8 mouse cellular contexts compared by ENCODE assay signal in genomic region chr8:84236998-84237473, GRCm38 (mm10). TPM values are rescaled to one million over a fixed set of nuclear protein-coding genes. Genes with fewer than 3 reads are reported as not detected.
DNase-seq lines count a peak whose midpoint lies in the region; ATAC-seq and TF ChIP-seq lines count a peak whose summit lies in the region.

TSS of gene Zswim4 (minus strand) at chr8:84237055.

- ATAC-seq in cerebellum, adult (ENCODE audit: insufficient number of reproducible peaks, low FRiP score, low TSS enrichment): peak; percentile 99
- peak; percentile 99 for ATAC-seq in forebrain, embryonic 13.5 days
- peak; percentile 98 for ATAC-seq in liver, postnatal 0 days
- ATAC-seq in neural tube, embryonic 14.5 days (ENCODE audit: low read depth): peak; percentile 98

- TF ChIP-seq EP300 in ES-Bruce4 (IDR thresholded peaks at IDR 0.05; ENCODE audit: insufficient read depth, low read depth, low read length): no peak
- TF ChIP-seq EP300 in liver, postnatal 0 days (IDR thresholded peaks at IDR 0.05; ENCODE audit: low read depth): peak; percentile 40; the same call in 1 of the 2 replicates

- peak within 1 kb of the TSS; percentile 80 for H3K4me3 ChIP-seq in ES-Bruce4 (ENCODE audit: low read depth, low read length)
- H3K4me3 ChIP-seq in forebrain, embryonic 13.5 days: peak within 1 kb of the TSS; percentile 71
- H3K4me3 ChIP-seq in liver, postnatal 0 days (ENCODE audit: low read depth, low read length): peak within 1 kb of the TSS; percentile 78
- H3K4me3 ChIP-seq in neural tube, embryonic 14.5 days (ENCODE audit: low read depth, low read length): peak within 1 kb of the TSS; percentile 53

- H3K9me3 ChIP-seq in ES-Bruce4 (replicated peaks; ENCODE audit: control insufficient read depth, insufficient read depth, low read length, poor library complexity, severe bottlenecking): no peaks in the 10 kb centered on the region
- H3K9me3 ChIP-seq in forebrain, embryonic 13.5 days (replicated peaks): no peaks in the 10 kb centered on the region
- no peaks in the 10 kb centered on the region for H3K9me3 ChIP-seq in liver, postnatal 0 days (ENCODE audit: low read length)
- no peaks in the 10 kb centered on the region for H3K9me3 ChIP-seq in neural tube, embryonic 14.5 days (ENCODE audit: control insufficient read depth, low read length)

- peak within 1 kb of the TSS; percentile 95 for H3K9ac ChIP-seq in ES-Bruce4 (ENCODE audit: low read depth, poor library complexity, severe bottlenecking)
- peak within 1 kb of the TSS; percentile 92 for H3K9ac ChIP-seq in forebrain, embryonic 13.5 days
- peak within 1 kb of the TSS; percentile 94 for H3K9ac ChIP-seq in liver, postnatal 0 days (replicated peaks)
- H3K9ac ChIP-seq in neural tube, embryonic 14.5 days (replicated peaks; ENCODE audit: low read depth, low read length): peak within 1 kb of the TSS; percentile 85

- H3K4me1 ChIP-seq in ES-Bruce4 (ENCODE audit: control insufficient read depth, insufficient read depth, low read length): peaks cover 2% of the 10 kb centered on the region
- peaks cover 54% of the 10 kb centered on the region for H3K4me1 ChIP-seq in forebrain, embryonic 13.5 days
- H3K4me1 ChIP-seq in liver, postnatal 0 days (ENCODE audit: insufficient read depth): peaks cover 18% of the 10 kb centered on the region
- peaks cover 18% of the 10 kb centered on the region for H3K4me1 ChIP-seq in neural tube, embryonic 14.5 days (ENCODE audit: control insufficient read depth, insufficient read depth, low read length)

- H3K27ac ChIP-seq in ES-Bruce4 (ENCODE audit: insufficient read depth, low read length): peak within 1 kb of the TSS; percentile 86
- H3K27ac ChIP-seq in forebrain, embryonic 13.5 days: peak within 1 kb of the TSS; percentile 75
- peak within 1 kb of the TSS; percentile 76 for H3K27ac ChIP-seq in liver, postnatal 0 days (ENCODE audit: low read depth)
- peak within 1 kb of the TSS; percentile 87 for H3K27ac ChIP-seq in neural tube, embryonic 14.5 days (ENCODE audit: low read depth, low read length)

- intact Hi-C loops in heart, postnatal 10 days (cut with DNase I): no loop called here

- no peak for TF ChIP-seq POLR2A in ES-Bruce4 (IDR thresholded peaks at IDR 0.05; ENCODE audit: insufficient read depth, low read length)

- H3K27me3 ChIP-seq in ES-Bruce4 (ENCODE audit: control insufficient read depth, insufficient read depth, low read length, poor library complexity, severe bottlenecking): no peaks in the 10 kb centered on the region
- no peaks in the 10 kb centered on the region for H3K27me3 ChIP-seq in forebrain, embryonic 13.5 days
- no peaks in the 10 kb centered on the region for H3K27me3 ChIP-seq in liver, postnatal 0 days (ENCODE audit: insufficient read depth, low read length)
- H3K27me3 ChIP-seq in neural tube, embryonic 14.5 days (ENCODE audit: control insufficient read depth, insufficient read depth, low read length): no peaks in the 10 kb centered on the region

- H3K4me2 ChIP-seq in forebrain, embryonic 13.5 days: peak within 1 kb of the TSS; percentile 78
- H3K4me2 ChIP-seq in liver, postnatal 0 days (ENCODE audit: low read depth, low read length): peak within 1 kb of the TSS; percentile 94
- H3K4me2 ChIP-seq in neural tube, embryonic 14.5 days (ENCODE audit: low read depth, low read length): peak within 1 kb of the TSS; percentile 83

- peak; percentile 99 for DNase-seq in heart, postnatal 10 days
- peak; percentile 99 for DNase-seq in large intestine, adult 2 months (ENCODE audit: low read depth, low spot score)
- peak; percentile 98 for DNase-seq in liver, postnatal 0 days
- DNase-seq in testis, postnatal 10 days (ENCODE audit: low spot score): peak; percentile 99

- TF ChIP-seq CTCF in ES-Bruce4 (IDR thresholded peaks at IDR 0.05; ENCODE audit: low read depth, low read length): no peak
- TF ChIP-seq CTCF in liver, postnatal 0 days (IDR thresholded peaks at IDR 0.05; ENCODE audit: low read depth): no peak

- WGBS in forebrain, embryonic 13.5 days: 0% methylated on average over 35 of the region's 35 CpGs
- 0% methylated on average over 35 of the region's 35 CpGs for WGBS in large intestine, adult 2 months
- under 1% methylated on average over 32 of the region's 35 CpGs for WGBS in liver, postnatal 0 days (ENCODE audit: insufficient replicate concordance)
- WGBS in neural tube, embryonic 14.5 days: under 1% methylated on average over 35 of the region's 35 CpGs

- H3K36me3 ChIP-seq in ES-Bruce4 (ENCODE audit: control insufficient read depth, insufficient read depth, low read length, poor library complexity, severe bottlenecking): no peaks in the 10 kb centered on the region
- peaks cover 30% of the 10 kb centered on the region for H3K36me3 ChIP-seq in forebrain, embryonic 13.5 days (ENCODE audit: poor library complexity, severe bottlenecking)
- H3K36me3 ChIP-seq in liver, postnatal 0 days (replicated peaks; ENCODE audit: insufficient read depth, low read length): 0 out of 2 replicates have a peak, but pooled peaks cover 4% of the 10 kb centered on the region
- peaks cover 22% of the 10 kb centered on the region; the same call in 1 of the 2 replicates for H3K36me3 ChIP-seq in neural tube, embryonic 14.5 days (ENCODE audit: control insufficient read depth, insufficient read depth, low read length)

RNA-seq across cellular contexts. Expression of gene Zswim4, which starts in this region (rescaled TPM):
- polyA plus RNA-seq in ES-Bruce4 (2011; ENCODE audit: insufficient read depth, insufficient read length, low read depth, missing spikeins): 14.8 and 15.4 TPM in 2 replicates
- polyA plus RNA-seq in forebrain, embryonic 13.5 days (2015; fragmentation: Nextera tagmentation; extraction: Ambion mirVana): 43.1 and 44.0 TPM in 2 replicates
- 10 to 100 TPM; 10.5 to 11.3 TPM for total RNA-seq in heart, postnatal 10 days (2021)
- 10.4 and 16.4 TPM in 2 replicates for polyA plus RNA-seq in large intestine, adult 2 months (2012; rRNA removed)
- polyA plus RNA-seq in liver, postnatal 0 days (2015; fragmentation: Nextera tagmentation; extraction: Ambion mirVana): 1.4 and 1.6 TPM in 2 replicates
- polyA plus RNA-seq in neural tube, embryonic 14.5 days (2014; fragmentation: Nextera tagmentation; extraction: Ambion mirVana): 12.9 and 20.5 TPM in 2 replicates

Comparison
In these comparisons a context has a peak if more than half of its experiments do, and no peak if none do; other contexts are left out.
1. Peak in every context shown above with its lines: DNase-seq, ATAC-seq, H3K4me3 ChIP-seq and H3K27ac ChIP-seq.